In genomic region chr5:24348128-24348527, GRCm38 (mm10) we compare ENCODE assay signal across 8 mouse cellular contexts. TPM values are rescaled to one million over a fixed set of nuclear protein-coding genes. Genes with fewer than 3 reads are reported as not detected.
DNase-seq lines count a peak whose midpoint lies in the region; ATAC-seq and TF ChIP-seq lines count a peak whose summit lies in the region.

No protein-coding gene starts in this region.

- peak overlapping the region; percentile 78 for H3K4me3 ChIP-seq in cerebellum, adult 2 months (replicated peaks; ENCODE audit: insufficient read depth, low read depth, low read length)
- peak overlapping the region; percentile 56 for H3K4me3 ChIP-seq in forebrain, embryonic 16.5 days (replicated peaks; ENCODE audit: low read length)
- peak overlapping the region; percentile 61 for H3K4me3 ChIP-seq in hindbrain, embryonic 16.5 days (ENCODE audit: low read length)
- H3K4me3 ChIP-seq in megakaryocyte, embryonic 14.5 days (replicated peaks): peak overlapping the region; percentile 91

- DNase-seq in MN1 (ENCODE audit: low spot score): peak; percentile 85
- peak; percentile 77 for DNase-seq in cerebellum, adult 2 months
- DNase-seq in left cerebral cortex, adult 8-10 months (ENCODE audit: low spot score in 2 of 2): peak; percentile 53 to 55
- DNase-seq in right cerebral cortex, adult 2 months (ENCODE audit: low spot score in 2 of 2): peak; percentile 51 to 72
- peak; percentile 51 for DNase-seq in urinary bladder, adult 2 months (ENCODE audit: low spot score)

- H3K36me3 ChIP-seq in forebrain, embryonic 16.5 days (ENCODE audit: control insufficient read depth, insufficient read depth): no peaks in the 10 kb centered on the region
- no peaks in the 10 kb centered on the region for H3K36me3 ChIP-seq in hindbrain, embryonic 16.5 days (ENCODE audit: control insufficient read depth, insufficient read depth, low read length)
- H3K36me3 ChIP-seq in megakaryocyte, embryonic 14.5 days (replicated peaks; ENCODE audit: low read length): no peaks in the 10 kb centered on the region

- H3K4me1 ChIP-seq in cerebellum, adult 2 months (ENCODE audit: control insufficient read depth, insufficient read depth, low read length): peaks cover 25% of the 10 kb centered on the region
- peaks cover 54% of the 10 kb centered on the region for H3K4me1 ChIP-seq in forebrain, embryonic 16.5 days (replicated peaks; ENCODE audit: control insufficient read depth, insufficient read depth, low read length)
- H3K4me1 ChIP-seq in hindbrain, embryonic 16.5 days (ENCODE audit: control insufficient read depth, insufficient read depth, low read depth, low read length): peaks cover 63% of the 10 kb centered on the region
- peaks cover 33% of the 10 kb centered on the region for H3K4me1 ChIP-seq in megakaryocyte, embryonic 14.5 days

- TF ChIP-seq POLR2A in cerebellum, adult 2 months (IDR thresholded peaks at IDR 0.05; ENCODE audit: borderline replicate concordance, insufficient read depth, low read length): peak; percentile 47; the same call in 1 of the 2 replicates

- ATAC-seq in forebrain, embryonic 16.5 days: peak; percentile 31
- ATAC-seq in hindbrain, embryonic 16.5 days: peak; percentile 13

- TF ChIP-seq CTCF in cerebellum, adult 2 months (IDR thresholded peaks at IDR 0.05; ENCODE audit: borderline replicate concordance, insufficient read depth, low read depth, low read length): no peak

- WGBS in cerebellum, adult 2 months: 2% methylated on average over 41 of the region's 41 CpGs
- WGBS in forebrain, embryonic 16.5 days: under 1% methylated on average over 41 of the region's 41 CpGs
- WGBS in hindbrain, embryonic 16.5 days: 0% methylated on average over 28 of the region's 41 CpGs

- H3K4me2 ChIP-seq in forebrain, embryonic 16.5 days (ENCODE audit: low read length): peak overlapping the region; percentile 98
- H3K4me2 ChIP-seq in hindbrain, embryonic 16.5 days (ENCODE audit: low read length): peak overlapping the region; percentile 98

- peak overlapping the region; percentile 59 for H3K9ac ChIP-seq in forebrain, embryonic 16.5 days (replicated peaks; ENCODE audit: low read depth, low read length)
- H3K9ac ChIP-seq in hindbrain, embryonic 16.5 days (ENCODE audit: low read depth, low read length): peak overlapping the region; percentile 67

- no peaks in the 10 kb centered on the region for H3K9me3 ChIP-seq in forebrain, embryonic 16.5 days (ENCODE audit: control insufficient read depth, low read length)
- H3K9me3 ChIP-seq in hindbrain, embryonic 16.5 days (ENCODE audit: control insufficient read depth, low read length): no peaks in the 10 kb centered on the region
- H3K9me3 ChIP-seq in megakaryocyte, embryonic 14.5 days: no peaks in the 10 kb centered on the region

- no peak overlapping the region for H3K27ac ChIP-seq in cerebellum, adult 2 months (ENCODE audit: insufficient read depth, low read length)
- H3K27ac ChIP-seq in forebrain, embryonic 16.5 days (ENCODE audit: low read length): no peak overlapping the region
- peak overlapping the region; percentile 72 for H3K27ac ChIP-seq in hindbrain, embryonic 16.5 days (ENCODE audit: low read depth, low read length)

- no peaks in the 10 kb centered on the region for H3K27me3 ChIP-seq in cerebellum, adult 2 months (ENCODE audit: control insufficient read depth, insufficient read depth, low read length)
- no peaks in the 10 kb centered on the region for H3K27me3 ChIP-seq in forebrain, embryonic 16.5 days (replicated peaks; ENCODE audit: control insufficient read depth, insufficient read depth, low read length)
- H3K27me3 ChIP-seq in hindbrain, embryonic 16.5 days (replicated peaks; ENCODE audit: control insufficient read depth, insufficient read depth, low read length): no peaks in the 10 kb centered on the region
- H3K27me3 ChIP-seq in megakaryocyte, embryonic 14.5 days (replicated peaks): peaks cover 100% of the 10 kb centered on the region

RNA-seq across cellular contexts. Expression of gene Kcnh2, which starts 3.3 kb away (rescaled TPM):
- 83.3 and 85.2 TPM in 2 replicates for polyA plus RNA-seq in cerebellum, adult 2 months (2012; rRNA removed)
- polyA plus RNA-seq in forebrain, embryonic 16.5 days (2015; fragmentation: Nextera tagmentation; extraction: Ambion mirVana): 4.7 and 6.2 TPM in 2 replicates
- 13.0 and 14.0 TPM in 2 replicates for polyA plus RNA-seq in hindbrain, embryonic 16.5 days (2015; fragmentation: Nextera tagmentation; extraction: Ambion mirVana)
- 10 to 100 TPM; 33.4 to 38.9 (median 37.6) TPM for total RNA-seq in left cerebral cortex, adult 8-10 months (2022)
- 0.10 TPM in 1 of 2 replicates, not detected in the other for polyA plus RNA-seq in megakaryocyte, embryonic 14.5 days (2012; ENCODE audit: insufficient read depth, low replicate concordance)
- polyA plus RNA-seq in urinary bladder, adult 2 months (2012; rRNA removed): 56.0 and 70.5 TPM in 2 replicates

RNA-seq across cellular contexts. Expression of gene Nos3, which starts 16.5 kb away (rescaled TPM):
- polyA plus RNA-seq in cerebellum, adult 2 months (2012; rRNA removed): 7.5 and 8.6 TPM in 2 replicates
- 7.5 and 9.9 TPM in 2 replicates for polyA plus RNA-seq in forebrain, embryonic 16.5 days (2015; fragmentation: Nextera tagmentation; extraction: Ambion mirVana)
- polyA plus RNA-seq in hindbrain, embryonic 16.5 days (2015; fragmentation: Nextera tagmentation; extraction: Ambion mirVana): 8.6 and 11.0 TPM in 2 replicates
- total RNA-seq in left cerebral cortex, adult 8-10 months (2022): 1 to 10 TPM; 5.8 to 8.0 (median 6.9) TPM
- not detected in 2 replicates for polyA plus RNA-seq in megakaryocyte, embryonic 14.5 days (2012; ENCODE audit: insufficient read depth, low replicate concordance)
- 7.3 and 8.3 TPM in 2 replicates for polyA plus RNA-seq in urinary bladder, adult 2 months (2012; rRNA removed)

RNA-seq across cellular contexts. Expression of gene Atg9b, which starts 43.8 kb away (rescaled TPM):
- polyA plus RNA-seq in cerebellum, adult 2 months (2012; rRNA removed): 4.1 and 4.4 TPM in 2 replicates
- polyA plus RNA-seq in forebrain, embryonic 16.5 days (2015; fragmentation: Nextera tagmentation; extraction: Ambion mirVana): 1.8 and 1.9 TPM in 2 replicates
- polyA plus RNA-seq in hindbrain, embryonic 16.5 days (2015; fragmentation: Nextera tagmentation; extraction: Ambion mirVana): 3.6 and 4.6 TPM in 2 replicates
- 1 to 10 TPM; 4.7 to 5.8 (median 5.1) TPM for total RNA-seq in left cerebral cortex, adult 8-10 months (2022)
- polyA plus RNA-seq in megakaryocyte, embryonic 14.5 days (2012; ENCODE audit: insufficient read depth, low replicate concordance): 1.8 and 4.2 TPM in 2 replicates
- 3.1 and 5.1 TPM in 2 replicates for polyA plus RNA-seq in urinary bladder, adult 2 months (2012; rRNA removed)

RNA-seq across cellular contexts. Expression of gene Abcb8, which starts 45.3 kb away (rescaled TPM):
- 51.8 and 53.5 TPM in 2 replicates for polyA plus RNA-seq in cerebellum, adult 2 months (2012; rRNA removed)
- polyA plus RNA-seq in forebrain, embryonic 16.5 days (2015; fragmentation: Nextera tagmentation; extraction: Ambion mirVana): 46.1 and 58.1 TPM in 2 replicates
- 52.4 and 53.7 TPM in 2 replicates for polyA plus RNA-seq in hindbrain, embryonic 16.5 days (2015; fragmentation: Nextera tagmentation; extraction: Ambion mirVana)
- 10 to 100 TPM; 54.5 to 65.4 (median 58.7) TPM for total RNA-seq in left cerebral cortex, adult 8-10 months (2022)
- 10.6 and 45.2 TPM in 2 replicates for polyA plus RNA-seq in megakaryocyte, embryonic 14.5 days (2012; ENCODE audit: insufficient read depth, low replicate concordance)
- 24.8 and 28.8 TPM in 2 replicates for polyA plus RNA-seq in urinary bladder, adult 2 months (2012; rRNA removed)
